Mouse (Mus musculus): ENCODE measurements around the gene Dcaf11. TPM values are rescaled to one million over a fixed set of nuclear protein-coding genes. Genes with fewer than 3 reads are reported as not detected.

Dcaf11 gene
- 65.9 and 74.1 TPM in 2 replicates for polyA plus RNA-seq (2016; fragmentation: Nextera tagmentation; extraction: Ambion mirVana)

- Histone ChIP-seq H3K27me3 (replicated peaks; ENCODE audit: low read depth, poor library complexity, severe bottlenecking) (no peaks in the 10 kb centered on the region), H3K9me3 (no peaks in the 10 kb centered on the region), H3K36me3 (replicated peaks) (peaks cover 18% of the 10 kb centered on the region), H3K27ac (replicated peaks) (peak within 1 kb of the TSS; percentile 95), H3K4me3 (peak within 1 kb of the TSS; percentile 79), H3K4me1 (peaks cover 26% of the 10 kb centered on the region)
- WGBS, result under 1% methylated on average over 27 of the region's 27 CpGs
- peak; percentile 95 for DNase-seq (ENCODE audit: low spot score)
Observed at GRCm38 (mm10) chr14:55559799-55560201, at the start of gene Dcaf11. Dcaf11 (plus strand) TSS chr14:55560006.

DNA sequence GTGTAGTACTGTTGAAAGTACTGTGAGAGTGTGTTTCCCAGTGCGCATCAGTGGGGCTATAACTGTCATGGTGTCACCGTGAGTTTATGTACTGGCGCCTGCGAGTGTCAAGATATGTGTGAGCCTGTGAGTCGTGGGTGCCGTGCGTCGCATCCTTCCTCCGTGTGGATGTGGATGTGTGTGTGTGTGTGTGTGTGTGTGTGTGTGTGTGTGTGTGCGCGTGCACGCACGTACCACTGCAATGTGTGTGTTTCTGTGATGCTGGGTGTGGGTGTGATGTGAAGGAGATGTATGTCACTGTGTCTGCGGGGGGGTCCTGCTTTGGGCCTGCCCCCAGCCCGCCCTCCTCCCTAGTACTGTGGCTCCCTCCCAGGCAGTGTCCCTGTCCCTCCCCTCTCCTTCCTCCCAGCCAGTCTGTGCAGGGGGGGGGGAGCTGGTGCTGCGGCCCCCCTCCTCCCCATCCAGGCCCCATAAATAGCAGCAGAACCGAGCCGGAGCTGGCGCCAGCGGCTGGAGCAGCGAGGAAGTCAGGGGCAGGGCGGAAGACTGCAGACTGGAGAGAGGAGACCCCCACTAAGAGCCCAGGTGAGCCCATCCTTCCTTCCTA lies 49.6 kb upstream of the Dcaf11 start, which contains the start of gene Cpne6:
Cpne6 (plus strand) TSS at position 321 of the 607 bp plus-strand sequence.
- Histone ChIP-seq H3K36me3 (replicated peaks) (no peaks in the 10 kb centered on the region), H3K27me3 (replicated peaks; ENCODE audit: low read depth, poor library complexity, severe bottlenecking) (peaks cover 31% of the 10 kb centered on the region), H3K9me3 (no peaks in the 10 kb centered on the region), H3K4me1 (peaks cover 11% of the 10 kb centered on the region), H3K27ac (replicated peaks) (no peak within 1 kb of the TSS), H3K4me3 (no peak within 1 kb of the TSS)
- no peak for DNase-seq (ENCODE audit: low spot score)
- WGBS, result 75% methylated on average over 22 of the region's 22 CpGs

GRCm38 (mm10) chr14:55511037-55511436 lies 48.8 kb upstream of the Dcaf11 start:
- no peak for DNase-seq (ENCODE audit: low spot score)
- Histone ChIP-seq H3K27ac (replicated peaks) (no peak overlapping the region), H3K4me3 (no peak overlapping the region), H3K27me3 (replicated peaks; ENCODE audit: low read depth, poor library complexity, severe bottlenecking) (peaks cover 38% of the 10 kb centered on the region), H3K36me3 (replicated peaks) (no peaks in the 10 kb centered on the region), H3K4me1 (peaks cover 11% of the 10 kb centered on the region), H3K9me3 (no peaks in the 10 kb centered on the region)
- WGBS, result 68% methylated on average over 7 of the region's 7 CpGs

GRCm38 (mm10) chr14:55513927-55514326 lies 45.9 kb upstream of the Dcaf11 start:
- no peaks in the 10 kb centered on the region for H3K9me3 ChIP-seq
- no peak for DNase-seq (ENCODE audit: low spot score)
- no peak overlapping the region for H3K27ac ChIP-seq (replicated peaks)
- H3K4me3 ChIP-seq, result no peak overlapping the region
- no peaks in the 10 kb centered on the region for H3K36me3 ChIP-seq (replicated peaks)
- WGBS, result 74% methylated on average over 10 of the region's 10 CpGs
- H3K4me1 ChIP-seq, result peaks cover 12% of the 10 kb centered on the region
- peaks cover 61% of the 10 kb centered on the region for H3K27me3 ChIP-seq (replicated peaks; ENCODE audit: low read depth, poor library complexity, severe bottlenecking)

DNA sequence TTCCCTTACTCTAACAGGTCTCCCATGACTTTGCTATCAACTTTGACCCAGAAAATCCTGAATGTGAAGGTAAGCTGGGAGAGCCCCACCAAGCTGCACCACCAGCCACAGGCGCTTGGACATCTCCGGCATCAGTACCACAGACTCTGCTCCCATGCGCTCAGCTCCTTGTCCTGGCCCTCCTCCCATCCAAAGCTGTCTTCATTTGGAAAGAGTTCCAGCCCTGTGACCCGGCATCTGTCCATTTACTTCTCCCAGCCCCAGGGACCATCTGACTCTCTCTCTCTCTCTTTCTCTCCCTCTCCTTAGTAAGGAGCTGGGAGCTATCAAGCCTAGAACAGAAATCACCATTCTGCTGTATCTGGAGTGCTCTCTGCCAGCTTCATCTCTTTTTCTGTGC lies 44.0 kb upstream of the Dcaf11 start:
- Histone ChIP-seq H3K36me3 (replicated peaks) (no peaks in the 10 kb centered on the region), H3K4me1 (peaks cover 18% of the 10 kb centered on the region), H3K27ac (replicated peaks) (no peak overlapping the region; the same call in 1 of the 2 replicates), H3K4me3 (no peak overlapping the region), H3K9me3 (no peaks in the 10 kb centered on the region), H3K27me3 (replicated peaks; ENCODE audit: low read depth, poor library complexity, severe bottlenecking) (peaks cover 72% of the 10 kb centered on the region)
- 90% methylated on average over 4 of the region's 4 CpGs for WGBS
- no peak for DNase-seq (ENCODE audit: low spot score)

- peaks cover 17% of the 10 kb centered on the region for H3K4me1 ChIP-seq
- DNase-seq (ENCODE audit: low spot score), result peak; percentile 47
- 54% methylated on average over 2 of the region's 2 CpGs for WGBS
- H3K27me3 ChIP-seq (replicated peaks; ENCODE audit: low read depth, poor library complexity, severe bottlenecking), result peaks cover 78% of the 10 kb centered on the region
- no peak overlapping the region for H3K27ac ChIP-seq (replicated peaks)
- no peaks in the 10 kb centered on the region for H3K36me3 ChIP-seq (replicated peaks)
- H3K4me3 ChIP-seq, result no peak overlapping the region
- H3K9me3 ChIP-seq, result no peaks in the 10 kb centered on the region
Observed at GRCm38 (mm10) chr14:55518897-55519296, 40.9 kb upstream of the Dcaf11 start.

GRCm38 (mm10) chr14:55519604-55520003 lies 40.2 kb upstream of the Dcaf11 start:
- WGBS, result 64% methylated on average over 4 of the region's 4 CpGs
- H3K4me3 ChIP-seq, result no peak overlapping the region
- H3K9me3 ChIP-seq, result no peaks in the 10 kb centered on the region
- H3K4me1 ChIP-seq, result peaks cover 17% of the 10 kb centered on the region
- H3K27ac ChIP-seq (replicated peaks), result no peak overlapping the region
- no peaks in the 10 kb centered on the region for H3K36me3 ChIP-seq (replicated peaks)
- H3K27me3 ChIP-seq (replicated peaks; ENCODE audit: low read depth, poor library complexity, severe bottlenecking), result peaks cover 85% of the 10 kb centered on the region
- no peak for DNase-seq (ENCODE audit: low spot score)

GRCm38 (mm10) chr14:55520451-55521361 lies 39.1 kb upstream of the Dcaf11 start:
- H3K9me3 ChIP-seq, result no peaks in the 10 kb centered on the region
- H3K4me3 ChIP-seq, result peak overlapping the region; percentile 65
- peaks cover 17% of the 10 kb centered on the region for H3K4me1 ChIP-seq
- H3K27ac ChIP-seq (replicated peaks), result 0 out of 2 replicates have a peak overlapping the region, but pooled peaks have one; percentile 3
- peaks cover 86% of the 10 kb centered on the region for H3K27me3 ChIP-seq (replicated peaks; ENCODE audit: low read depth, poor library complexity, severe bottlenecking)
- peak; percentile 59 for DNase-seq (ENCODE audit: low spot score)
- no peaks in the 10 kb centered on the region for H3K36me3 ChIP-seq (replicated peaks)
- WGBS, result under 1% methylated on average over 61 of the region's 61 CpGs

DNA sequence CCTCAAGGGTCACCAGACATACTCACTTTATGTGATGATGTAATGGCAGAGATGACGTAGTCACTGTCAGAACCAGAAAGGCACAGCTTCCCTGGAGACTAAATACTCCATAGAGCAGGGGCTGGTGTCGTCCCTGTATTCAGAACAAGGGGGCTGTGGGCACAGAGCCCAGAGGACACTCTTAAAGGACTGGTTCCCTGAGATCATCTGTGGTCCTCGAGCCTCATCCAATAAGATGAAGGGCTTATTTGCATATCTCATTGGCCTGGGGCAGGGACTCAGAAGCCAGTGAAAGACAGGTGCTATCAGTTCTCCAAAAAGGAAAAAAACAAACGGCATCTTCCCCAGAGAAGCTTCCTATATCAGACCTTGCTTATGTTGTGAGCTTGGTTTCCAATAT lies 35.7 kb upstream of the Dcaf11 start:
- no peaks in the 10 kb centered on the region for H3K9me3 ChIP-seq
- DNase-seq (ENCODE audit: low spot score), result no peak
- H3K36me3 ChIP-seq (replicated peaks), result no peaks in the 10 kb centered on the region
- H3K4me1 ChIP-seq, result peaks cover 14% of the 10 kb centered on the region
- no peak overlapping the region for H3K27ac ChIP-seq (replicated peaks)
- H3K27me3 ChIP-seq (replicated peaks; ENCODE audit: low read depth, poor library complexity, severe bottlenecking), result peaks cover 60% of the 10 kb centered on the region
- 64% methylated on average over 4 of the region's 4 CpGs for WGBS
- H3K4me3 ChIP-seq, result no peak overlapping the region

- DNase-seq (ENCODE audit: low spot score), result no peak
- no peaks in the 10 kb centered on the region for H3K9me3 ChIP-seq
- no peak within 1 kb of the TSS for H3K4me3 ChIP-seq
- no peaks in the 10 kb centered on the region for H3K36me3 ChIP-seq (replicated peaks)
- H3K27me3 ChIP-seq (replicated peaks; ENCODE audit: low read depth, poor library complexity, severe bottlenecking), result peaks cover 60% of the 10 kb centered on the region
- WGBS, result 38% methylated on average over 8 of the region's 8 CpGs
- H3K4me1 ChIP-seq, result peaks cover 13% of the 10 kb centered on the region
- H3K27ac ChIP-seq (replicated peaks), result no peak within 1 kb of the TSS
Observed at GRCm38 (mm10) chr14:55524785-55525184, 35.0 kb upstream of the Dcaf11 start, which contains the start of gene Nrl. Nrl (minus strand) TSS chr14:55524981.

DNA sequence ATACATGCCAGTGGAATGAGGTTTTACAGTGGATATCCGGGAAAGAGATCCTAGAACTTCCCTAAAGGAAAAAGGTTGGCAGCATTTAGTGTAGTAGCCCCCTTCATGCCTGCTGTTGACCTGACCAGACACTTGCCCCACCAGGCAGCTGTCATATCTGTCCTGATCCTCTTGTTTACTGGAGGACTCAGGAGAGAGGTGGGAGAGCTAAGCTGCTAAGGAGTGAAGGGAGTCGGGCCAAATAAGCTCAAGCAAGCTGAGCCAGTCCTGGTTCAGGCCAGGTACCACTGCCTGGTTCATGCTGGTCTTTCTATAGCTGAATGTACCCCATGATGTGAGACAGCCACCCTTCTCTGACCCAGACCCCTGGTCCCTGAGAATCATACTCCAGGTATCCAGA lies 33.1 kb upstream of the Dcaf11 start:
- 80% methylated on average over 2 of the region's 2 CpGs for WGBS
- Histone ChIP-seq H3K27ac (replicated peaks) (no peak overlapping the region), H3K9me3 (no peaks in the 10 kb centered on the region), H3K4me3 (no peak overlapping the region), H3K27me3 (replicated peaks; ENCODE audit: low read depth, poor library complexity, severe bottlenecking) (peaks cover 48% of the 10 kb centered on the region), H3K36me3 (replicated peaks) (no peaks in the 10 kb centered on the region), H3K4me1 (no peaks in the 10 kb centered on the region)
- no peak for DNase-seq (ENCODE audit: low spot score)

DNA sequence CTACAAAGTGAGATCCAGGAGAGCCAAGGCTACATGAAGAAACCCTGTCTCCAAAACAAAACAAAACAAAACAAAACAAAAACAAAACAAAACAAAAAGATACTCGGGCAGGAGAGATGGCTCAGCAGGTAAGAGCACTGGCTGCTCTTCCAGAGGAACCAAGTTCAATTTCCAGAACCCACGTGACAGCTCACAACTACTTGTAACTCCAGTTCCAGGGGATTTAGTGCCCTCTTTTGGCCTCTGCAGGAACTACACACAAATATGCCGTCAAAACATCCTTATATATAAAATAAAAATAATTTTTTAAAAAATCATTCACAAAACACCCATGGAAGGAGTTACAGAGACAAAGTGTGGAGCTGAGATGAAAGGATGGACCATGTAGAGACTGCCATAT lies 31.9 kb upstream of the Dcaf11 start:
- no peaks in the 10 kb centered on the region for H3K9me3 ChIP-seq
- WGBS, result 22% methylated on average over 3 of the region's 3 CpGs
- peaks cover 35% of the 10 kb centered on the region for H3K27me3 ChIP-seq (replicated peaks; ENCODE audit: low read depth, poor library complexity, severe bottlenecking)
- no peak overlapping the region for H3K4me3 ChIP-seq
- H3K36me3 ChIP-seq (replicated peaks), result no peaks in the 10 kb centered on the region
- H3K27ac ChIP-seq (replicated peaks), result no peak overlapping the region
- no peaks in the 10 kb centered on the region for H3K4me1 ChIP-seq
- DNase-seq (ENCODE audit: low spot score), result peak; percentile 26

Data from embryonic facial prominence, embryonic 10.5 days (tissue).